Mouse (Mus musculus): ENCODE data around the gene Rtkn. TPM values are rescaled to one million over a fixed set of nuclear protein-coding genes. Genes with fewer than 3 reads are reported as not detected.

The Rtkn gene
- total and polyA plus RNA-seq, 3 experiments: 5.2 to 27.7 (median 6.7) TPM

DNA sequence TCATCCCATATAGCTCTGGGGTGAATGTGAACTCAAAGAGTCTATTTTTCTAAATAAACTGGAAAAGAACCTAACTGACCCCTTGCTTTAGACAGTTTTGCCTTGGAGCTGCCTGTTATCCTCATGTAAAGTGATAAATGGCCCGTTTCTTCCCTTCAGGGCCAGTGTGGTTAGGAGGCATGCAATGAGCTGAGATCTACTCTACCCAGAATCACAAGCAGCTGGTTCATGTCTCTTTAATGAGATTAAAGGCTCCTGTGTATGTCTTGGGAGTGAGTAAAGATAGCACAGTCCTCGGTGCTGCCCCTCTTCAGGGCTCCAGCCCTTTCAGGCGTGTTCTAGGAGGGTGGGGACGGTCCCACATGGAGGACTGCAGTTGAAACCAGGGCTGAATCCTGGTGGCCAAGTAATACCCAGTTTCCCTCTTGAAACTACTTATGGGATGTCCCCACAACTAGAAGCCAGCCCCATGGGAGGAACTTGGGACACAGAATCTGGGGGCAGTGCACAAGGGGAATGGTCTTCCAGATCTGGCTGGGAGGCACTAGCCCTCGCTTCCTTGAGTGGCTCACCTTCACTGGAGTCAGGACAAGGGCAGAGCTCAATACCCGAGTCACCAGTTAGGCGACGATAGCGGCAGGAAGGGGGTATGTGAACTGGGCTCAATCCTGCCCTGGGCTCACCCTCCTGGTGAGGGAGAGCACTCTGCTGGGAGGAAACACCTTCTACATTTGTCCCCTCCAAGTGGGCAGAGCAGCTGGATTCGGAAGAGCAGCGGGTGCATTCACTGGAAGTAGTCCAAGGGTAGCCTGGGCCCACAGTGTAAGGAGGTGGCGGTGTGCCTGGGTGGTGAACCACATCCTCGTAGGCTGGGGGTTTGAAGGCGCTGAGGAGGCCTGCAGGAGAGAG lies 16.2 kb upstream of the Rtkn start:
- Histone ChIP-seq H3K4me3 (no peak overlapping the region), H3K4me1 (ENCODE audit: control insufficient read depth, insufficient read depth, low read length) (peaks cover 7% of the 10 kb centered on the region), H3K27ac (no peak overlapping the region), H3K9ac (ENCODE audit: low read depth, low read length) (no peak overlapping the region), H3K27me3 (ENCODE audit: control insufficient read depth, insufficient read depth, low read length) (no peaks in the 10 kb centered on the region), H3K79me2 (replicated peaks; ENCODE audit: control insufficient read depth, insufficient read depth, low read length) (no peaks in the 10 kb centered on the region), H3K36me3 (ENCODE audit: control insufficient read depth, insufficient read depth, low read length) (no peaks in the 10 kb centered on the region)
- DNase-seq: no peak
- intact Hi-C loops (cut with DNase I): no loop called here
- 77% methylated on average over 14 of the region's 14 CpGs for WGBS
- TF ChIP-seq CTCF (IDR thresholded peaks at IDR 0.05): no peak
- TF ChIP-seq POLR2A (IDR thresholded peaks at IDR 0.05; ENCODE audit: insufficient read depth, low read depth, low read length): no peak

- Histone ChIP-seq H3K36me3 (ENCODE audit: control insufficient read depth, insufficient read depth, low read length) (no peaks in the 10 kb centered on the region), H3K27me3 (ENCODE audit: control insufficient read depth, insufficient read depth, low read length) (no peaks in the 10 kb centered on the region), H3K9ac (ENCODE audit: low read depth, low read length) (no peak overlapping the region), H3K4me1 (ENCODE audit: control insufficient read depth, insufficient read depth, low read length) (peaks cover 7% of the 10 kb centered on the region), H3K27ac (no peak overlapping the region), H3K4me3 (no peak overlapping the region), H3K79me2 (replicated peaks; ENCODE audit: control insufficient read depth, insufficient read depth, low read length) (no peaks in the 10 kb centered on the region)
- 69% methylated on average over 7 of the region's 7 CpGs for WGBS
- no peak for DNase-seq
- intact Hi-C loops (cut with DNase I): loop anchor here (5.0 kb wide), 1 partner anchor 208 kb away; the partner anchor contains the start of genes Mob1a and Mthfd2
- TF ChIP-seq EP300 (IDR thresholded peaks at IDR 0.05; ENCODE audit: insufficient read depth, low read depth, low read length) (no peak), CTCF (IDR thresholded peaks at IDR 0.05) (no peak), POLR2A (IDR thresholded peaks at IDR 0.05; ENCODE audit: insufficient read depth, low read depth, low read length) (no peak)
These were observed 15.6 kb upstream of the Rtkn start for GRCm38 (mm10) chr6:83119734-83120051.

GRCm38 (mm10) chr6:83120930-83121862 lies 14.1 kb upstream of the Rtkn start, which contains the start of gene Wbp1:
Gene Wbp1 (minus strand): TSS chr6:83121559.
- intact Hi-C loops (cut with DNase I): loop anchor here (5.0 kb wide), 1 partner anchor 206 kb away; the partner anchor contains the start of genes Mob1a and Mthfd2
- peak within 1 kb of the TSS; percentile 72 for H3K27ac ChIP-seq
- H3K27me3 ChIP-seq (ENCODE audit: control insufficient read depth, insufficient read depth, low read length): no peaks in the 10 kb centered on the region
- peaks cover 3% of the 10 kb centered on the region for H3K4me1 ChIP-seq (ENCODE audit: control insufficient read depth, insufficient read depth, low read length)
- H3K9ac ChIP-seq (ENCODE audit: low read depth, low read length): peak within 1 kb of the TSS; percentile 93
- no peaks in the 10 kb centered on the region for H3K36me3 ChIP-seq (ENCODE audit: control insufficient read depth, insufficient read depth, low read length)
- DNase-seq: peak; percentile 88 to 97
- under 1% methylated on average over 38 of the region's 38 CpGs for WGBS
- H3K79me2 ChIP-seq (replicated peaks; ENCODE audit: control insufficient read depth, insufficient read depth, low read length): no peaks in the 10 kb centered on the region
- TF ChIP-seq CTCF (IDR thresholded peaks at IDR 0.05): peak; percentile 25
- TF ChIP-seq EP300 (IDR thresholded peaks at IDR 0.05; ENCODE audit: insufficient read depth, low read depth, low read length): peak; percentile 64
- TF ChIP-seq POLR2A (IDR thresholded peaks at IDR 0.05; ENCODE audit: insufficient read depth, low read depth, low read length): peak; percentile 57
- peak within 1 kb of the TSS; percentile 74 for H3K4me3 ChIP-seq

DNA sequence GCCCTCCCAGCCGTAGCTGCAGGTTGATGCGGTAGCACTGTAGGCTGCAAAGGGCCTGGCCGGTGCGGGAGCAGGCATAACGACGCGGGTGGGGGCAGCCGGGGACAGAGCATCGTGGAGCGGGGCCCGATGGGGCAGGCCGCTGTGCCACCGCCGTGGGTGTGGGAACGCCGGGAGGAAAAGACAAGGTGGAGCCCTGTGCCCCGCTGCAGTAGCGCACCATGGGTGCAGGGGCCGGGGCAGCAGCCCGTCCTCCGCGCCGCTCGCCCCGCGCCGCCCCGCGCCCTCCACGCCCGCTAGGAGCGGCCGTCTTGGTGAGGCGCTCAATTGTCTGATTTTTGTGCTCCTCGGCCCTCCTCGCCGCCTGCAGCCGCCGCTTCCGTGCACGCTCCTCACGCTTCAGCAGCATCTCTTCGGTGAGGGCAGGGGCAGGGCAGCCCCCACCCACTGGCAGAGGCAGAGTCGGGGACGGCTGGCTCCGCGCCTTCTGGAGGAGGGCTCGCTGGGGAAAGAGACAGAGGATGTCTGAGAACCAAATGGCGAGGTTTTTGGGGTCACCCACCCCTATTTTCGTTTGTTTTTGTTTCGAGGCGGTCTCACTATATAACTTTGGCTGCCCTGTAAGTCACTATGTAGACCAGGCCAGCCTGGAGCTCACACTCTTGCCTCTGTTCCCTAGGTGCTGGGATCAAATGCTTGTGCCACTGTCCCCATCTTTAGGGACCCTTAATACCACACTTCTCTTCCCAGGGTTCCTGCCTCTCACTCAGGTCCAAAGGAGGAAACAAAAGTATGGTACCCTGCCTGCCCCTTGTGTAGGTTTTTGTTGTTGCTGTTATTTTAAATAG lies 13.2 kb upstream of the Rtkn start:
- H3K4me1 ChIP-seq (ENCODE audit: control insufficient read depth, insufficient read depth, low read length): peaks cover 3% of the 10 kb centered on the region
- 3% methylated on average over 49 of the region's 52 CpGs for WGBS
- H3K27ac ChIP-seq: peak overlapping the region; percentile 60
- H3K36me3 ChIP-seq (ENCODE audit: control insufficient read depth, insufficient read depth, low read length): no peaks in the 10 kb centered on the region
- intact Hi-C loops (cut with DNase I): loop anchor here (5.0 kb wide), 1 partner anchor 205 kb away; the partner anchor contains the start of genes Mob1a and Mthfd2
- peak overlapping the region; percentile 74 for H3K4me3 ChIP-seq
- H3K79me2 ChIP-seq (replicated peaks; ENCODE audit: control insufficient read depth, insufficient read depth, low read length): no peaks in the 10 kb centered on the region
- no peak for DNase-seq
- no peaks in the 10 kb centered on the region for H3K27me3 ChIP-seq (ENCODE audit: control insufficient read depth, insufficient read depth, low read length)
- peak overlapping the region; percentile 80 for H3K9ac ChIP-seq (ENCODE audit: low read depth, low read length)
- TF ChIP-seq CTCF (IDR thresholded peaks at IDR 0.05) (no peak), EP300 (IDR thresholded peaks at IDR 0.05; ENCODE audit: insufficient read depth, low read depth, low read length) (no peak), POLR2A (IDR thresholded peaks at IDR 0.05; ENCODE audit: insufficient read depth, low read depth, low read length) (no peak)

GRCm38 (mm10) chr6:83122961-83123360 lies 12.3 kb upstream of the Rtkn start:
- DNase-seq: no peak

More at GRCm38 (mm10) chr6:83122961-83123360, 12.3 kb upstream of the Rtkn start:
- no peak for TF ChIP-seq POLR2A (IDR thresholded peaks at IDR 0.05; ENCODE audit: insufficient read depth, low read depth, low read length)
- TF ChIP-seq EP300 (IDR thresholded peaks at IDR 0.05; ENCODE audit: insufficient read depth, low read depth, low read length): no peak
- no peak for TF ChIP-seq CTCF (IDR thresholded peaks at IDR 0.05)
- Histone ChIP-seq H3K36me3 (ENCODE audit: control insufficient read depth, insufficient read depth, low read length) (no peaks in the 10 kb centered on the region), H3K27ac (no peak overlapping the region), H3K9ac (ENCODE audit: low read depth, low read length) (no peak overlapping the region), H3K79me2 (replicated peaks; ENCODE audit: control insufficient read depth, insufficient read depth, low read length) (no peaks in the 10 kb centered on the region), H3K4me1 (ENCODE audit: control insufficient read depth, insufficient read depth, low read length) (peaks cover 3% of the 10 kb centered on the region), H3K27me3 (ENCODE audit: control insufficient read depth, insufficient read depth, low read length) (no peaks in the 10 kb centered on the region), H3K4me3 (no peak overlapping the region)
- 87% methylated on average over 5 of the region's 5 CpGs for WGBS
- intact Hi-C loops (cut with DNase I): loop anchor here (5.0 kb wide), 1 partner anchor 204 kb away; the partner anchor contains the start of genes Mob1a and Mthfd2
